Mouse (Mus musculus) megakaryocyte, adult 5-6 weeks (primary cell): Measurements from ENCODE around the gene Mylip. TPM values are rescaled to one million over a fixed set of nuclear protein-coding genes. Genes with fewer than 3 reads are reported as not detected.

Source experiments
- ATAC-seq: 2 replicates; pipeline ENCODE4 v1.8.0; 2016; ENCODE audit warnings: mild to moderate bottlenecking, inconsistent platforms; ENCODE audit not compliant: poor library complexity, severe bottlenecking
- total RNA-seq, 2 experiments: library from RNA; stranded (forward) in 1 of 2; stranded (reverse) in 1 of 2; fragments of 153-499, 151-499 nt in 1 of 2; fragments of 221-1000, 200-1000 nt in 1 of 2; gene quantifications; 2 replicates each; pipeline versions ENCODE4 v1.2.3 to v1.2.4; 2015 to 2017

The Mylip gene
- total RNA-seq, 2 experiments from 2014 or later = 11.9 to 17.2 TPM

DNA sequence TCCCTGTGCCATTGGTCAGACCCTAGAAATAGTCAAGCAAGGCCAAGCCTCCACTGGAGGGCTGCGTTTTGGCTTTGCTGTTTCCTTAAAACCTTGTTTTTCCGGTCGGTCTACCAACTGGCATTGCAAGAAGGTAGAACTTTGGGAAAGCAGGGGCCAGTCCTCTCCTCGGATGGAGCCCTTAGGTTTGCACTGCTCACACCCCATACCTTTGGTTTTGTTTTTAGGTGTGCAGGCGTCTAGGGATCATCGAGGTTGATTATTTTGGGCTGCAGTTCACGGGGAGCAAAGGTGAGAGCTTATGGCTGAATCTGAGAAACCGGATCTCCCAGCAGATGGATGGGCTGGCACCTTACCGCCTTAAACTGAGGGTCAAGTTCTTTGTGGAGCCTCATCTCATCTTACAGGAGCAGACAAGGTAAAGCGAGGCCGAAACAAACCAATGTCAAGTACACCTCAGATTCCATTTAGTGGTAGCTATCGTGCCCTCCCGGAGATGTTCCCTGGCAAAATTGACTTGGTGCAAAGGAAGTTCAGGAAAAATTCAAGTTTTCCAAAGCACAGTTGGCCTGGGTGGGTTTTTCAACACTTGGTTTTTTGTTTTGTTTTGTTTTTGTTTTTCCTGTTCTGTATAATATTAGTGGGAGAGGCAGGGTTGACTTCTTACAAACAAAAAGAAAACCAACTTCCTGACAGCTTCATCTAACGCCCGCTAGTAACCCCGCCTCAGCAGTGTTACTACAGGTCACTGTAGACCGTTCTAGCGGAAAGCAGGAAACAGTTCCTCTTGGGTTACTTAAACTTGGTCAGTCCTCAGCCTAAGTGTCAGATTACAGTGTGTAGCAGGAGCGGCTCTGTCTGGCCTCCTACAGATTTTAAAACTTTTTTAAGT lies 1.7 kb downstream of the Mylip start:
- peak; percentile 53 for ATAC-seq

DNA sequence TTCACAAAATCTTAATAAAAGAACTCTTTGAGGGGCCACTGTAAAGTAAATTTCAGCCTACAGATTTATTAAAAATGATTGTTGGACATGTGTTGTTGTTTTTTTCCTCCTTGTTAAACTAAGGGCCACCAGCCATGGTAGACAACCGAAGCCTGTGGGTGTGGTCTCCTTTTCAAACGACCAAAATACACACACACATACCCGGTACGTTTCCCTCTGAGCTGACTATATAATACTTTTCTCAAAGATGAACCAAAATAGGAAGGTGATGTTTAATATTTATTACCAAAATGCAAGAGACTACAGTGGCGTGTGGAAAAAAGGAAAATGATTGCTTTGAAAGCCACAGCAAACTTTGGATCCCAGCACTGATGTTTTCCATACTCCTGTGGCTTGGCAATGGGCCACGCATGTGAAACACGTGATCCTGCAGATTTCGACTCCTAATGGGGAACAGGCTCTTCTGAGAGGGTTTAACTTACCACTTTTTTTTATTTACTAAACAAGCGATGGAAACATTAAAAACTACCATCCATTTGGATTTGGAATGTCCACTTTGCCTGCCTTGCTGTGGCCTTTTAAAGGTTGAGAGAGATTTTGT lies 2.4 kb downstream of the Mylip start:
- ATAC-seq = no peak

DNA sequence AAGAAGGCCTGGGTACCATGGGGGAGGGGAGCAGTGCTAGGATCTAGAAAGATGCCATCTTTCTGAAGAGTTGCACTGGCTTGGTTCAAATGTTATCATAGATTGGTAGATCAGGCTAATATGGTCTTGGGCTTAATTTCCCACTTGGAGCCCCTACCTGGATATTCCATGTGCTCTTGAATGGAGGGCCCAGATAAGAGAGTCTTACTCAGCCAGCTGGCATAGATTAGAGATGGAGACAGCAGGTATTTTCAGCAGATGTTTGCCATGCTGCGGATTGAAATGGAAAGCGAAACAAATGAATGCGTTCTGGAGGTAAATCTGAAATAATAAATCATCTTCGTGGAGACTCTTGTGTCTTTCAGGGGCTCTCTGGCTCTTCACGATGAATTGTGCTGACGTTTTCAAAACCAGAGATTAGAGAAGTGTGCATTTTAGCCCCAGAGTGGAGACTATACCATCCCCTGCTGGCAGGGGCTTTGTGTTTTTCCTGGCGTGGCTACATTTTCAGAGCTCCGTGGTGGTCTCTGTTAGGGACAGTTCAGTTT lies 4.8 kb downstream of the Mylip start:
- no peak for ATAC-seq

DNA sequence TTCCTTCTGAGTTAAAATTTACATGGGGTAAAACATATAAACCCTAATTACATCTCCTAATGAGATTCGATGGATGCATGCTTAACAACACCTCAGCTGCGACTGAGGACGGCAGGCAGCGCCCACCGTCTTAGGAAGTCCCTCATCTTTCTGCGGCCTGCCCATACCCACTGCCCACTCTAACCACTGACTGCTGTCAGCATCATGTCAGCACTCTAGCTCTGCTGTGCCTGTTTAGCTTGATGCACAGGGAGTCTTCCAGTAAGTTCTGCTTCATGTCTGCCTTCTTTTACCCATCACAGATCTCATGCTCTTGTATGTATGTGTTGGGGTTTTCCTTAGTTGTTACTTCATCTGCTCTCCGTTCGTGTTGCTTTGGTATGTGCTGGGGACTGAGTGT lies 7.2 kb downstream of the Mylip start:
- ATAC-seq = no peak

DNA sequence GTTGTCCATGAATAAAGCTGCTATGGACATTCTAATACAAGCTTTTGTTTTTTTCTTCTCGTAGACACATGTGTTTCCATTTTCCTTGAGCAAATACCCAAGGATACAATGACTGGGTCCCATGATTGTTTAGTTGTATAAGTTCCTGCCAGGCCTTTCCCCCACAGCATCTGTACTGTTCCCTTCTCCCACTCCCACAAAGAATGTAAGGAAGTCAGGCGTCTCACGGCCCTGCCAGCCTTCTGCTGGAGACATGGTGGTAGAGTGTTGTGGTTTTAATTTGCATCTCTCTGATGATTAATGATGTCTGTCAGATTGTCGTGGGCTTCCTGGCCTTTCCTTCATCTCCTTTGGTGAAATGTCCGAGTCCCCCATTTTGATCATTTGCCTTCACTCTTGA lies 7.7 kb downstream of the Mylip start:
- no peak for ATAC-seq

DNA sequence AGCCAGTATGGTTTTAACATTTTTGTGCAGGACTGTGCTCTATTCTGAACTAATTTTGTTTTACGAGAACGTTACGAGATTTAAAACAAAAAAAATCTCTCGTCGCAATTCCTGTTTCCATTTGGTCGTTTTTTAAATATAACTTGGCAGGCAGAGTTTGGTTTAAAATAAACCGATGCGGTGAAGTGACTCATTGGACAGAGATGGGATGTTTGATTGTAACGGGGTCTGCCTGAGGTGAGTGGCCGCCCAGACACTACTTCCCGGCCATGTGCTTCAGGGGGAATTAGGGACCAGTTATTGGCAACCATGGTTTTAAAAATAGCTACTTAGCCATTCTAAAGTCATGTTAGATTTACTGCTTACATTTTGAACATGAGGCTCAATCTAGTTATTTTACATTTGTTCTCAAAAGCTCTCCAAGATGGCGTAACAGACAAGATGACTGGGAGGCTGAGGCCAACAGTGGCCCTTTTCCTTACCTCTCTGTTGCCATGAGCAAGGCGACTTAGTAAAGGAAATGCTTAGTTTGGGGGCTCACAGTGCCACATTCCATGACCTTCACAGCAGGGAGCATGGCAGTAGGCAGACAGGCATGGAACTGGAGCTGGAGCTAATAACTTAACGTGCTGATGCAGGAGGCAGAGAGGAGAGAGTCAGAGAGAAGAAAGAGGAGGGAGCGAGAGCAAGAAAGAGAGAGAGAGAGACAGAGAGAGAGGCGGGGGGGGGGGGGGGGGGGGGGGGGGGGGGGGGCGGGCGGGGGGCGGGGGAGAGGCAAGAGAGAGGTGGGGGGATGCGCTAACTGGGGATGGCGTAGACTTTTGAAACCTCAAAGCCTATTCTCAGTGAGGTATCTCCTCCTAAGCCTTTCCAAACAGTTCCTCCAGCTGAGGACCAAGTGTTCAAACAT lies 8.6 kb downstream of the Mylip start:
- no peak for ATAC-seq

- ATAC-seq = no peak
Observed at GRCm38 (mm10) chr13:45400700-45401099, 11.2 kb downstream of the Mylip start.

GRCm38 (mm10) chr13:45401816-45402215 lies 12.3 kb downstream of the Mylip start:
- ATAC-seq = no peak

GRCm38 (mm10) chr13:45402316-45403039 lies 12.9 kb downstream of the Mylip start:
- ATAC-seq = no peak

- ATAC-seq = peak; percentile 45; the same call in 1 of the 2 replicates
Observed at GRCm38 (mm10) chr13:45404269-45404668, 14.7 kb downstream of the Mylip start.

- no peak for ATAC-seq
Observed at GRCm38 (mm10) chr13:45405194-45405810, 15.8 kb downstream of the Mylip start.

- no peak for ATAC-seq
Observed at GRCm38 (mm10) chr13:45406289-45406688, 16.7 kb downstream of the Mylip start.

DNA sequence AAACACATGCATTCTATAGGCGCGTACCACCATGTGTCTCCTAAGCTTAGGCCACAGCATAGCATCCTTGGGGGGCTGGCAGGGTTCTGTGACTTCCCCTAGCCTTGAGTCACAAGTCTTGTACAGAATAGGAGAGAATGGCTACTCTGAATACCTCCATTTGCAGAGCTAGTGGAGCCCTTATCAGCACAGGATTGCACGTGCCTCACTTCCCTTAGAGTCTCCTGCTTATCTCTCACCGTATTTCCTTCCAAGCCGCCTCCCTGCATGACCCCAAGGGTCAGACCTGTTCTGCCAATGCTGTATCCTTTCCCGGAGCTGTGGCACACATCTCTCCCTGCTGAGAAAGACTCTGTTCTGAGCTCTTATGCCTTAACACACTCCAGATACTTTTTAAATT lies 17.2 kb downstream of the Mylip start:
- ATAC-seq = no peak

DNA sequence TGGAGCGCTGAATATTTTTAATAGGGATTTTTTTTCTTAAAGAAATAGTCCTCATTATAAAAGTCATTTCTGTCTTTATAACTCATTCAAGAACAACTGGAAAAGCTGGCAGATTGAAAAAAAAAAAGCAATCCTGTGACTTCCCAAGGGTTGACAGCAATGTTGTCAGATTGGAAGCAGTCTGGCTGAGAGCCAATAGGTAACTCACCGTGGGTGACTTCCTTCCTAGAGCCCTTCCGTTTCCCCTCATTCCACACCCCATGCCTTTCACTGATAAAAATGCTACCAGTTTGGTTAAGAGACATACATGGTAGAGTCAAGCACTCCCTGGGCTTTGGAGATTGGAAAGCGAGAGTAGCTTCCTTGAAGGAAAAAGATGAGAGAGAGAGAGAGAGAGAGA lies 21.4 kb downstream of the Mylip start:
- ATAC-seq = no peak

- ATAC-seq = no peak
Observed at GRCm38 (mm10) chr13:45413066-45413465, 23.5 kb downstream of the Mylip start.

DNA sequence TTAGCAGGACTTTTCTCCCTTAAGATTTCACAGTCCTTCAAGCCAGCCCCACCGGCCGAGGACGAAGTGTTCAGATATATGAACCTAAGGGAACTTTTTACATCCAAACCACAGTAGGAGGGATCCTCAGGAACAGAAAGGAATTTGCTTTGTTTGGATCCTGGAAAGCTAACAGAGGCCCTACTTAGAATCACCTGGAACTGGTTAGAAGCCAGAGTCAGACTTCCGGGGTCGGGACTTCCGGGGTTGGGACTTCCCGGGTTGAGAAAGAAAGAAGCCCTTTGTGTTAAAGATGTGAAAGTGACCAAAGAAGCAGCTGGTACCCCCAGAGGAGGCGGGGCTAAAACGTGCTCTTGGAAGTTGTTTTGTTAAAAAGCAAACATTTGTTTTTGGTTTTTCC lies 24.5 kb downstream of the Mylip start:
- no peak for ATAC-seq

DNA sequence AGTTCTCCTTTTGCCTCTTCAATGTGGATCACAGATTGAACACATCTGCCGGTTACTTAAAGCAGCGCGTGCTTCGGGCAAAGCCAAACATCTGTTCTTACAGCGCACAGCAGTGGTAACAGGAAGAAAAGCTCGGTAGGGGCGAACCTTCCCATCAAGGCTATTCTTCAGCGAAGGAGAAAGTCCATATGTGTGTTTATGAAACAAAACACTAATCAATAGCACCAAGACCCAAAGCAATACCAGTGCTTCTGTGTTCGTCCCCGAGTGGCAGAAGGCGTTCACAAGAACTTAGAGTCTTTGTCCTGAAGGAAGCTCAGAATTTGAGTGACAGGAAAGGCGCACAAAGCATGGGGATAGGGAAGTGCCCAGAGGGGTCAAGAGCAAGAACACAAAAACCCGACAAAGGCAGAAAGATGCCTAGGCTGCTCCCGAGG lies 27.1 kb downstream of the Mylip start:
- ATAC-seq = no peak

- no peak for ATAC-seq
Observed at GRCm38 (mm10) chr13:45418986-45419385, 29.4 kb downstream of the Mylip start.

DNA sequence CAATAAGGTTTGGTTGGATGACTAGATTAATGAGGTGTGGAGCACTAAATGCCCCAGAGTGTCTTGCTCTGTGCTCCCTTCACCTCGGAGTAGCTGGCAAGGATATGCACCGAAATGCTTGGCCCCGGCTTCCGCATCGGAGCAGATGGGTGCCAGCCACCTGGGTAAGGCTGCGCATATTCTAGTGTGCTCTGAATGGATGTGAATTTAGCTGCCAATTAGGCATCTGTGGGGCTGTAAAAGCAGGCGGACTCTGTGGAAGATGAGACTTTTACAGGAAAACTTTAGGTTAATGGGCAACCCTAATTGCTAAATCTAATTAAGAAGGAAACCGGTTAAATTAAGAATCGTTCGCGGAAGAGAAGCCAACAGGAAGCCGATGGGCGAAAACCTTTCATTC lies 32.7 kb downstream of the Mylip start:
- no peak for ATAC-seq

DNA sequence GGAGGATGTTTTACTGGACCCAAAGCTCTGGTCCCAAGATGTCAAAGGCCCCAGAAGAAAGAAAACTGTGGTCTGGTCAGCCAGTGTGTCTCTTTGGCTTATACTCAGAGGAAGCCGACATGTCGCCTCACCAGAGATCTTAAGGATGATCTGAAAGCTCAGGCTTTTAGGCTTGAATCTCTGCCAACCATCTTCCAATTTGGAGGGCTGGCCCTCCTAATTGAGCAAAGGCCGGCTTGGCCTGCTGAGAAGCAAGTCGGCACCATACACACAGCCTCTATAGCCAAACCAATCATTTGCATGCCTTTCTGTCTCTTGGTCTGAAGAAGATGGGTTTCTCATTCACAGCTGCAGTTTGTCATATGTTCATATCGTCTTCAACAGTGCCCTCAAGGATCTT lies 33.2 kb downstream of the Mylip start:
- no peak for ATAC-seq
